ENCODE assay signal across 26 mouse cellular contexts in genomic region chr3:130193450-130193849, GRCm38 (mm10).
A peak's percentile ranks its signal among the peaks of the same experiment; 100 is the strongest.
DNase-seq lines count a peak whose midpoint lies in the region; ATAC-seq and TF ChIP-seq lines count a peak whose summit lies in the region.
"Had no signal": no experiment of that assay in that cellular context is flagged by ENCODE, and none has a peak within 500 bp of the region (broad histone marks: within the 10 kb centered on the region; RNA-seq: fewer than 3 reads in every experiment).

No protein-coding gene starts in this region.

- ATAC-seq in lung, embryonic 16.5 days (ENCODE audit: low read depth) = peak; percentile 71
- ATAC-seq: forebrain, postnatal 0 days; hindbrain, postnatal 0 days; intestine, embryonic 15.5 days; midbrain, embryonic 13.5 days; Patski had no signal

- H3K9ac ChIP-seq in lung, embryonic 16.5 days (ENCODE audit: low read length) = no peak overlapping the region
- H3K9ac ChIP-seq: embryonic facial prominence, embryonic 15.5 days; forebrain, embryonic 12.5 days; forebrain, postnatal 0 days; hindbrain, embryonic 12.5 days; intestine, embryonic 15.5 days; limb, embryonic 15.5 days; liver, embryonic 13.5 days; midbrain, embryonic 13.5 days; neural tube, embryonic 13.5 days had no signal

- no peak overlapping the region for H3K27ac ChIP-seq in kidney, adult 2 months (ENCODE audit: insufficient read depth, low read depth, low read length)
- H3K27ac ChIP-seq in lung, embryonic 16.5 days (ENCODE audit: low read length) = no peak overlapping the region
- H3K27ac ChIP-seq: embryonic facial prominence, embryonic 10.5 days; embryonic facial prominence, embryonic 15.5 days; forebrain, embryonic 12.5 days; hindbrain, embryonic 12.5 days; hindbrain, postnatal 0 days; intestine, embryonic 15.5 days; limb, embryonic 10.5 days; limb, embryonic 15.5 days; liver, embryonic 13.5 days; macrophage; midbrain, embryonic 13.5 days; neural tube, embryonic 13.5 days had no signal

- no peaks in the 10 kb centered on the region for H3K36me3 ChIP-seq in kidney, adult 2 months (ENCODE audit: control insufficient read depth, insufficient read depth, low read length)
- no peaks in the 10 kb centered on the region for H3K36me3 ChIP-seq in lung, embryonic 16.5 days (ENCODE audit: control insufficient read depth, insufficient read depth, low read length)
- no peaks in the 10 kb centered on the region for H3K36me3 ChIP-seq in splenic B cell, adult 2 months (ENCODE audit: control insufficient read depth, insufficient read depth, low read length, poor library complexity, severe bottlenecking)
- H3K36me3 ChIP-seq: embryonic facial prominence, embryonic 10.5 days; embryonic facial prominence, embryonic 15.5 days; forebrain, embryonic 12.5 days; hindbrain, embryonic 12.5 days; intestine, embryonic 15.5 days; limb, embryonic 15.5 days; liver, embryonic 13.5 days; midbrain, embryonic 13.5 days; neural tube, embryonic 13.5 days had no signal

- 60% methylated on average over 8 of the region's 8 CpGs for WGBS in kidney, adult 2 months
- WGBS in lung, embryonic 16.5 days = 55% methylated on average over 8 of the region's 8 CpGs

- no peaks in the 10 kb centered on the region for H3K27me3 ChIP-seq in kidney, adult 2 months (replicated peaks; ENCODE audit: control insufficient read depth, insufficient read depth, low read length)
- H3K27me3 ChIP-seq in lung, embryonic 16.5 days (ENCODE audit: control insufficient read depth, insufficient read depth, low read depth, low read length) = no peaks in the 10 kb centered on the region
- no peaks in the 10 kb centered on the region for H3K27me3 ChIP-seq in splenic B cell, adult 2 months (ENCODE audit: control insufficient read depth, insufficient read depth, low read length, poor library complexity, severe bottlenecking)
- H3K27me3 ChIP-seq: embryonic facial prominence, embryonic 15.5 days; forebrain, embryonic 12.5 days; hindbrain, embryonic 12.5 days; intestine, embryonic 15.5 days; limb, embryonic 15.5 days; liver, embryonic 13.5 days; midbrain, embryonic 13.5 days; neural tube, embryonic 13.5 days; Patski had no signal

- no peaks in the 10 kb centered on the region for H3K4me1 ChIP-seq in kidney, adult 2 months (ENCODE audit: control insufficient read depth, insufficient read depth, low read length)
- H3K4me1 ChIP-seq in lung, embryonic 16.5 days (replicated peaks; ENCODE audit: control insufficient read depth, insufficient read depth, low read length) = peaks cover 4% of the 10 kb centered on the region
- H3K4me1 ChIP-seq: embryonic facial prominence, embryonic 15.5 days; forebrain, embryonic 12.5 days; limb, embryonic 15.5 days; liver, embryonic 13.5 days; midbrain, embryonic 13.5 days had no signal

- DNase-seq in kidney, adult 2 months = peak; percentile 19
- no peak for DNase-seq in kidney, adult 18-20 months
- DNase-seq in kidney, postnatal 4 days = peak; percentile 26 to 49
- DNase-seq in kidney, adult 8-10 months = no peak
- DNase-seq in splenic B cell, adult 2 months (ENCODE audit: low read depth, low spot score) = peak; percentile 8
- DNase-seq in spleen, postnatal 10 days (ENCODE audit: low spot score in 2 of 2) = no peak
- DNase-seq: adrenal gland, postnatal 10 days; cerebellum, adult 8-10 months; cerebellum, postnatal 25 days; forebrain, postnatal 0 days; layer of hippocampus, postnatal 36 days; liver, embryonic 13.5 days; thymus, postnatal 25 days had no signal

- TF ChIP-seq POLR2A in kidney, adult 2 months (IDR thresholded peaks at IDR 0.05; ENCODE audit: low read depth, low read length) = no peak

- H3K4me2 ChIP-seq in lung, embryonic 16.5 days (ENCODE audit: low read depth, low read length) = no peak overlapping the region
- H3K4me2 ChIP-seq: embryonic facial prominence, embryonic 15.5 days; forebrain, embryonic 12.5 days; hindbrain, embryonic 12.5 days; intestine, embryonic 15.5 days; limb, embryonic 15.5 days; liver, embryonic 13.5 days; midbrain, embryonic 13.5 days; neural tube, embryonic 13.5 days had no signal

- no peak for TF ChIP-seq CTCF in kidney, adult 2 months (conservative IDR thresholded peaks at IDR 0.05; ENCODE audit: insufficient read depth, insufficient read length, low read depth, low read length)

- no peaks in the 10 kb centered on the region for H3K9me3 ChIP-seq in lung, embryonic 16.5 days (ENCODE audit: control insufficient read depth, low read length)
- H3K9me3 ChIP-seq: embryonic facial prominence, embryonic 10.5 days; embryonic facial prominence, embryonic 15.5 days; forebrain, embryonic 12.5 days; hindbrain, embryonic 12.5 days; intestine, embryonic 15.5 days; limb, embryonic 10.5 days; limb, embryonic 15.5 days; liver, embryonic 13.5 days; midbrain, embryonic 13.5 days; neural tube, embryonic 13.5 days had no signal

- no peak overlapping the region for H3K4me3 ChIP-seq in kidney, adult 2 months (ENCODE audit: insufficient read depth, low read depth, low read length)
- H3K4me3 ChIP-seq in lung, embryonic 16.5 days (ENCODE audit: low read length) = no peak overlapping the region
- H3K4me3 ChIP-seq: embryonic facial prominence, embryonic 10.5 days; embryonic facial prominence, embryonic 15.5 days; forebrain, embryonic 12.5 days; hindbrain, embryonic 12.5 days; intestine, embryonic 15.5 days; limb, embryonic 10.5 days; limb, embryonic 15.5 days; liver, embryonic 13.5 days; midbrain, embryonic 13.5 days; neural tube, embryonic 13.5 days had no signal

Comparison
In these comparisons a context has a peak if more than half of its experiments do, and no peak if none do; other contexts are left out.
1. DNase-seq: peak in kidney, adult 2 months (single experiment), kidney, postnatal 4 days (2 of 2) and splenic B cell, adult 2 months (single experiment); none in kidney, adult 18-20 months (single experiment), kidney, adult 8-10 months (0 of 2) and spleen, postnatal 10 days (0 of 2).